Mouse (Mus musculus) heart, postnatal 10 days (tissue): ENCODE data around the gene Cd19. TPM values are rescaled to one million over a fixed set of nuclear protein-coding genes. Genes with fewer than 3 reads are reported as not detected.
"Not testable (repeated sequence)": the region's sequence is repeated elsewhere in the genome, so short reads cannot be mapped to it uniquely, and the experiment has no call there.

Source experiments
- DNase-seq, 2 experiments: peaks; one replicate each; pipeline ENCODE4 v3.0.0; 2021
- intact Hi-C: fragments of 180-260 bp; cut with DNase I; formaldehyde crosslinking; loops from one replicate; pipeline ENCODE4 v1.15.1; 2025
- total RNA-seq, 2 experiments: library from RNA; stranded (reverse); gene quantifications; 2 replicates each; pipeline ENCODE4 v1.2.3; 2021

Gene Cd19
- total RNA-seq, 2 experiments from 2014 or later, result 0.50 to 1.2 TPM

DNA sequence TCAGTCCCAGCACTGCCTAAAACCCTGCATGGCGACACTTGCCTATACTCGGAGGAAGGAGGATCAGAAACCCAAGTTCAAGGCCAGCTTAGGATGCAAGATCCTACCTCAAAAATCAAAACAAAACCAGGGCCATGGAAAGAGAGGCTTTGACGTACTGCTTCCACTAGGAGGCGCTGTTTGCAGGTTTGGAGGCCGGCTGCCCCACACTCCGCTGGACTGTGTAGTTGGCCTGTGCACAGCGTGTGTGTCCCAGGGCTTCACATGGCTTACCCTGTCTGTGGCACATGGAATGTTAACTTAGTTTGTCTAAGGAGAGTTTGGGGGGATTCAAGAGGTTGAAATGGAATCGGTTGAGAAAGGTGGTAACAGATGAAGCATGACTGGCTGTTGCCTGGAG is 22.2 kb upstream of the Cd19 start:
- peak; percentile 71 to 86 for DNase-seq
- intact Hi-C loops, result loop anchor here (2.0 kb wide), 2 partner anchors 26 to 90 kb away; partner anchors contain the start of gene Atp2a1

- DNase-seq, result no peak
- intact Hi-C loops, result loop anchor here (2.0 kb wide), 2 partner anchors 27 to 91 kb away; partner anchors contain the start of gene Atp2a1
Measured at GRCm38 (mm10) chr7:126435801-126436200, 21.1 kb upstream of the Cd19 start.

DNA sequence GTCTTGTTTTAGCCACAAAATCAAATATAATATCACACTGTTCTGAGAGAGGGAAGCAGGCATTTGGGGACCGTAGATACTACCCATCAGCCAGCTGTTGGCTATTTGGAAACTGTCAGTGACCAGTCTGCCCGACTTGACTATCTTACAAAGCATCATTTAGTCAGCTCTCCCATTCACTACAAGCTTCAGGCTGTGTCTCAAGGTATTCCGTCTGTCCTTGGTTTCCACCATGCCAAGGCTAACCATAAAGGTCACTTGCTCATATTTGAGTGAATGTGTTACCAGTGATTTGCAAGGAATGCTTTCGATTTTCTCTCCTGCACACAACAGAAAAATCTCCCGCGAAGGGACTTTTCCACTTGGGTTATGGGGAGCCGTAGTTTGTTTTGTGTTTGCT is 20.0 kb upstream of the Cd19 start:
- intact Hi-C loops, result no loop called here
- DNase-seq, result no peak

DNA sequence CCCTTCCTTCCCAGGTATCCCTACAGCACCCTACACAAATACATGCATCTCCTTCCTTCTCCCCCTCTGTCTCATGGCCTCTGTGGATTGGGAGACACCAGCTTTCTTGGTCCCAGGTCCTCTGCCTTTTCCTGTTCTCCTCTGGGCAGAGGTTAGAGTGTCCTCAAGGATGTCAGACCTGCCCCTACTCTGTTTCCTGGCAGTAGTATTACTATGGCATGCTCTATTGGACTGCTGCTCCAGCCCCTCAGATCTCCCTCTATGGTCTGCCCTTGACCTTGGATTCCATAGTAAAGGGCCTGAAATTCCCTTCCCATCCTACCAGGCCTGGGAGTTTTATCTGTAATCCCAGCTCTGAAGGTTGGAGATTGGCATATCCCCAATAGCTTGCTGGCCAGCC is 15.5 kb upstream of the Cd19 start:
- intact Hi-C loops, result no loop called here
- DNase-seq, result no peak

- no peak for DNase-seq
- intact Hi-C loops, result no loop called here
Measured at GRCm38 (mm10) chr7:126429503-126429898, 14.8 kb upstream of the Cd19 start.

- intact Hi-C loops, result no loop called here
- peak; percentile 96 to 98 for DNase-seq
Measured at GRCm38 (mm10) chr7:126428631-126429502, 14.2 kb upstream of the Cd19 start, which contains the start of gene Rabep2. TSS of gene Rabep2 (plus strand) at chr7:126428759.

- no peak for DNase-seq
- intact Hi-C loops, result no loop called here
Measured at GRCm38 (mm10) chr7:126428154-126428553, 13.5 kb upstream of the Cd19 start.

DNA sequence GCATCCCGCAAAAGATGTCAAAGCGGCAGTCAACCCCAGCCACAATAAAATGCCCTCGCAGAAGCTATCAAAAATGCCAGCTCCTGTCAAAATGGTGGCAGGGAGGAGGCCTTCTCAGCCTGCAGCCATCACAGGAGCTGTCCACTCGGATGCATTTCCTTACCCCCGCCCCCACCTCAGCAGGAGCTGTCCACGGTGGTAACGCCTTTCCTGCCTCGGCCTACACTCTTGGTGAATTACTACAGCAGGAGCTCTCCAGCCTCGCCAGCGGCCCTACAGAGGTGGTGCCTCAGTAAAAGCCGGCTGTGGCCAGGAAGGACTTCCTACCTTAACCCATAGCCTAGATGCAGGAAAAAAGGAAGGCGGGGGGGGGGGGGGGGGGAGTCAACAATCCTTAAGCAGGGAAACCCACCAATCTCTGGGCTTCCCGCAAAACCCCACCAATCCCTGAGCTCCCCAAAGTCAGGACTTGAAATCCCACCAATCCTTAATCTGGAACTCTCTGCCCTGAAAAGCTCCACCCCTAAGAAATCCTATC is 12.7 kb upstream of the Cd19 start:
- intact Hi-C loops, result no loop called here
- DNase-seq, result no peak

GRCm38 (mm10) chr7:126424161-126424560 is 9.5 kb upstream of the Cd19 start:
- intact Hi-C loops, result no loop called here
- no peak for DNase-seq

GRCm38 (mm10) chr7:126421756-126422155 is 7.1 kb upstream of the Cd19 start:
- intact Hi-C loops, result no loop called here
- DNase-seq, result no peak

DNA sequence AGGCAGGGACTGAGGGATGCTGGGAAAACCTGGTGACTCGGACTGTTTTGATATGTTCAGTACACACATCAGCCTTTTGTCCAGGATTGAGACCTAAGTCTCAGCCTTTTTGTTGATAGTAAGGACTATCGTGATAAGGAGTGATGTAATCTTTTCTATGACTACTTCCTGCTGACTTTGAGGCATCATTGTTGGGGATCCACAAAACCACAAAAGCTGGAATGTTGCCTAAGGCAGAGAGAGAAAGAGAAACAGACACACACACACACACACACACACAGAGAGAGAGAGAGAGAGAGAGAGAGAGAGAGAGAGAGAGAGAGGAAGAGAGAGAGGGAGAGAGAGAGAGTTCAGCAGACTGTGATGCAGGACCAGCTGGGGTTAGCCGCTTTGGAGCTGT is 3.8 kb upstream of the Cd19 start:
- intact Hi-C loops, result no loop called here
- no peak for DNase-seq

DNA sequence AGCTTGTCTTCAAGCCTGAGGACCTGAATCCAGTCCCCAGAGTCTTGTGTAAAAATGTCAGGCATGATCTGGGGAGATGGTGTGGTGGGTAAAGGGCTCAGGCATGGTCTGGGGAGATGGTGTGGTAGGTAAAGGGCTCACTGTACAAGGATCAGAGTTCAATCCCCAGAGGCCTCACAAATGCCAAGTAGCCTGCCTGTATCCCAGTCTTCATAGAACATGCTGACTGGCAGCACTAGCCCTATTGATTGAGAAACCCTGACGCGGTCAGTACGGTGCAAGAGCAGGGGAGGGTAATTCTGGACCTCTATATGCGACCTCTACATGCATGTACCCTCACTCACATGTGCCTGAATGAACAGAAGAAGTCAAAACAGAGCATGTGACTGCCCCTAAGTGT is 2.9 kb upstream of the Cd19 start:
- no peak for DNase-seq
- intact Hi-C loops, result no loop called here

DNA sequence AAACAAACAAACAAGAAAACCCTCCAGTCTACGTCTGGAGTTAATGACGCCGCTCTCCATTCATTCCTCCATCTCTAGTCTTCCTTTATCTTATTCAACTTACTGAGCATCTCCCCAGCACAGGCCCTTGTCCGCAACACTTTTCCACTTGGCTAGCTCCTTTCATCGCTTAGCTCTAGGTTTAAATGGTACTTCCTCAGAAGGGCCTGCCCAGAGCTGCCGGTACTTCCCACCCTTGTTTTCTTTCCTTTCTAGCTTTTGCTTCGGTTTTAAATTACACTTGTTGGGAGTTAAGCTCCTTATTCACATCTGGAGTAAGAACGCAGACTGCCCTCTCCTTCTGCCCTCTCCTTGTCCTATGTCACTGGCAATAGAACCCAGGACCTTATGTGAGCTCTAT is 2.4 kb upstream of the Cd19 start:
- intact Hi-C loops, result no loop called here
- no peak for DNase-seq

DNA sequence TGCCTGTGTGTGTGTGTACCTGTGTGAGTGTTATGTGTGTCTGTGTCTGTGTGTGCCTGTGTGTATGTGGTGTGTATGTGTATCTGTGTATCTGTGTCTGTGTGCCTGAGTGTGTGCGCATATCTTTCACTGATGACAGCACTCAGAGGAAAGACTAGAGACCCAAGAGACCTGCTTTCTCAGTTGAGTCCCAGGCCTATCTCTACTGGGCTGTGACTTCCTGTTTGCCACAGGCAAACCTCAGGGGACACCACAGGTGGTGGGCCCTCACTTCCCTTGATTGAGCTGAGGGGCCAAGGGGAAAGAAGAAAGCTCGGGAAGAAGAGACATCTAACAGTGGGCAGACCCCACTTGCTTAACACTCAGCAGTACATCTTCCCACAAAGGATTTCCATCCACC is 1.9 kb upstream of the Cd19 start:
- intact Hi-C loops, result no loop called here
- DNase-seq, result no peak

- no peak for DNase-seq
- intact Hi-C loops, result no loop called here
Measured at GRCm38 (mm10) chr7:126411061-126411460, 3.6 kb downstream of the Cd19 start.

- DNase-seq, result no peak
- intact Hi-C loops, result no loop called here
Measured at GRCm38 (mm10) chr7:126408686-126409085, 6.0 kb downstream of the Cd19 start.

- DNase-seq, intact Hi-C loops: not testable (repeated sequence)
Measured at GRCm38 (mm10) chr7:126402518-126402917, 12.2 kb downstream of the Cd19 start.

GRCm38 (mm10) chr7:126399548-126399947 is 15.1 kb downstream of the Cd19 start:
- DNase-seq, result peak; percentile 84 to 90
- intact Hi-C loops, result loop anchor here (1.0 to 2.0 kb wide), 2 partner anchors 75 to 129 kb away; partner anchors contain the start of gene Sh2b1

DNA sequence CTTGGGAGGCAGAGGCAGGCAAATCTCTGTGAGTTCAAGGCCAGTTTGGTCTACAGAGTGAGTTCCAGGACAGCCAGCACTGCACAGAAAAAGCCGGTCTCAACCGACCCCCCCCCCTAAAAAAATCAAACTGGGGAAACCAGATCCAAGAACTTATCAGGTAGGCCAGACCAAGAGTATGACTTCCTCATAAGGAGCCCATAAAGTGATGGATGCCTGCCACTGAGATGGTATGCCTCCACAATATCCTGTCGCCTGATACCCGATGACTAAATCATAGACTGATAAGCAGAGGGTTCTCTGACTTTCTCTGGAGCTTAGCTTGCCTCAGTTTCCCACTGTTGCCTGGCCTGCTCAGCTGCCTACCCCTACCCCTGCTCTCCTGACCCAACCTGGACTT is 16.9 kb downstream of the Cd19 start:
- intact Hi-C loops, result loop anchor here (2.0 kb wide), 1 partner anchor 77 kb away; the partner anchor contains the start of gene Sh2b1
- DNase-seq, result no peak

DNA sequence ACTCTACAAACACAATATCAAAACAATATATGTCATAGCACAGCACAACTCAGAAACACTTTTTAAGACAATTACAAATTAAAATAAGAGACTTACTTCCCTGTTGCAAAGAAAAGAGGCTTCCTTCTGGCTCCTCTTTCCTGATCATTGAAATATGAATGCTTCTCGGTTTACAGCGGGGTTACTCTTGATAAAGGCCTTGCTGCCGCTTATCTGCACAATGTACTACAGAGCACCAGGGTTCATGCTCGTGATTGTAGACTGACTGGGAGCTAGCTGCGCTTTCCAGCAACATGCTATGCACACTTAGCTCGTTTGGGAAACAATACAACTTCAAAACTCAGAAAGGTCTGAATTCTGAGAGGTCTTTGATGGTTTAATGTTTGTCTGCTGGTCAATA is 17.5 kb downstream of the Cd19 start:
- intact Hi-C loops, result no loop called here
- DNase-seq, result no peak

DNA sequence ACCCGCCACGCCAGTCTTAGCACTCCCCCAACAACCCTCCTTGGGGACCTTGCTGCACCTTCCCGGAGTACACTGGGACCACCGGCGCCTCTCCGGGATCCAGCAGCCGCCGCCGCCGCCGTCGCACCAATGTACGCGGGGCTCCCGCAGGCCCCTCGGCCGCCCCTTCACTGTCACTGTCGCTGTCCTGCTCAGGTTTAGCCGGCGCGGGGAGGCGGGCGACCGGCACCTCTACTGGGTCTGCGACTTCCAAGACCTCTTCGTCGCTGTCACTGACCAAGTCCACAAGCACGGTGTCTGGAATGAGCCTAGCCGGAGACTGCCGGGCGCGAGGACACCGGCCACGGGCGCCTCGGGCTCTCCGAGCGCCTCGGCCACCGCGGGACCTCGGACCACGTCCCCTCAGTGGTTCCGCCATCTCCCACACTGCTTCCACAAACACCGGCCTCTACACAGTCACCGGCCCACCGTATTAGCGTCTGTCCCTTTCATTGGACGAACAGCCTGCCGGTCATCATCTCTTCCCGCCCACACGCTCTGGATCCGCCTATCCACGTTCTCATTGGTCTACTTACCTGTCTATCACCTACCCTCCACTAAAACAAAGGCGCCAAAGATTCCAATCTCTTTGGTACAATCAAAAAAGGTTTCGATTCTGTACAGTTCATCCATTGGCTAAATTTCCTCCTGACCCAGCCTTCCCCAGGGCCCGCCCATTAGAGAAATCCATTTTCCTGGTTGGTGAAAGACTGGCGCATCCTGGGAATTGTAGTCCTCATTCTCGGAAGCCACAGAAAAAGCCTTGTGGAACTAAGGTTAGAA is 18.2 kb downstream of the Cd19 start, which contains the start of gene Nfatc2ip:
TSS of gene Nfatc2ip (minus strand) at position 440 of the 822 bp plus-strand sequence.
- DNase-seq, result peak; percentile 97 to 98
- intact Hi-C loops, result no loop called here
